Mouse (Mus musculus) left cerebral cortex, adult 8-10 months (tissue): ENCODE results near the gene Rnf19b. TPM values are rescaled to one million over a fixed set of nuclear protein-coding genes. Genes with fewer than 3 reads are reported as not detected.

Experiments used
- DNase-seq, 2 experiments: peaks; one replicate each; pipeline ENCODE4 v3.0.0; 2022; ENCODE audit warnings: low spot score in 2 of 2
- total RNA-seq, 4 experiments: library from RNA; stranded (reverse); gene quantifications; 2 replicates each; pipeline ENCODE4 v1.2.4; 2022

Rnf19b gene
- total RNA-seq, 4 experiments from 2014 or later: 50.2 to 60.3 (median 52.6) TPM

- DNase-seq: no peak
These were observed 58.6 kb downstream of the Rnf19b start for GRCm38 (mm10) chr4:129116703-129117102.

GRCm38 (mm10) chr4:129117720-129118510 is 59.8 kb downstream of the Rnf19b start:
- no peak for DNase-seq

- DNase-seq: no peak
These were observed 61.6 kb downstream of the Rnf19b start for GRCm38 (mm10) chr4:129119708-129120107.

GRCm38 (mm10) chr4:129120520-129121445 is 62.7 kb downstream of the Rnf19b start:
- peak in 1 of 2 experiments; percentile 80 for DNase-seq

GRCm38 (mm10) chr4:129121569-129122086 is 63.6 kb downstream of the Rnf19b start, which contains the start of gene Hpca:
TSS of gene Hpca (minus strand) at chr4:129122036.
- DNase-seq: no peak

- DNase-seq: no peak
These were observed 64.0 kb downstream of the Rnf19b start for GRCm38 (mm10) chr4:129122107-129122506.

- DNase-seq: peak in 1 of 2 experiments; percentile 70
These were observed 64.6 kb downstream of the Rnf19b start for GRCm38 (mm10) chr4:129122719-129123118.

- DNase-seq: no peak
These were observed 66.6 kb downstream of the Rnf19b start for GRCm38 (mm10) chr4:129124652-129125146.

- DNase-seq: no peak
These were observed 67.8 kb downstream of the Rnf19b start for GRCm38 (mm10) chr4:129125736-129126451.

- peak in 1 of 2 experiments; percentile 77 for DNase-seq
These were observed 70.7 kb downstream of the Rnf19b start for GRCm38 (mm10) chr4:129128582-129129338.

GRCm38 (mm10) chr4:129129387-129129786 is 71.3 kb downstream of the Rnf19b start:
- no peak for DNase-seq

- DNase-seq: no peak
These were observed 72.1 kb downstream of the Rnf19b start for GRCm38 (mm10) chr4:129130149-129130548.

GRCm38 (mm10) chr4:129130755-129131303 is 72.8 kb downstream of the Rnf19b start:
- no peak for DNase-seq

- no peak for DNase-seq
These were observed 76.9 kb downstream of the Rnf19b start for GRCm38 (mm10) chr4:129134799-129135585.

Other genes with a start within 250 kb of the Rnf19b start
- gene Trim62, start 174.7 kb upstream of the Rnf19b start, total RNA-seq: 10 to 100 TPM; 17.4 to 20.0 (median 19.4) TPM
- gene Azin2, start 95.8 kb upstream of the Rnf19b start, total RNA-seq: 10 to 100 TPM; 48.2 to 54.6 (median 49.8) TPM
- gene Ak2, start 66.3 kb upstream of the Rnf19b start, total RNA-seq: 10 to 100 TPM; 23.4 to 28.1 (median 25.2) TPM
- not detected for gene Tmem54, start 47.3 kb downstream of the Rnf19b start, total RNA-seq
- 100 to 1,000 TPM; 809 to 955 (median 872) TPM for gene Hpca, start 63.8 kb downstream of the Rnf19b start, total RNA-seq
- 10 to 100 TPM; 59.2 to 67.3 (median 62.3) TPM for gene Fndc5, start 78.7 kb downstream of the Rnf19b start, total RNA-seq
- 10 to 100 TPM; 44.1 to 52.8 (median 46.3) TPM for gene S100pbp, start 131.5 kb downstream of the Rnf19b start, total RNA-seq
- 10 to 100 TPM; 90.5 to 98.5 (median 96.4) TPM for gene Yars, start 131.5 kb downstream of the Rnf19b start, total RNA-seq
- gene C77080, start 203.1 kb downstream of the Rnf19b start, total RNA-seq: 10 to 100 TPM; 15.2 to 22.8 (median 18.4) TPM
- gene Sync, start 229.3 kb downstream of the Rnf19b start, total RNA-seq: 1 to 10 TPM; 1.6 to 2.7 (median 2.3) TPM